Mouse (Mus musculus): ENCODE measurements around the gene Slc27a5. TPM values are rescaled to one million over a fixed set of nuclear protein-coding genes. Genes with fewer than 3 reads are reported as not detected.

Slc27a5 gene
- polyA plus RNA-seq, 1 experiment from 2014 or later = 0.37 TPM

DNA sequence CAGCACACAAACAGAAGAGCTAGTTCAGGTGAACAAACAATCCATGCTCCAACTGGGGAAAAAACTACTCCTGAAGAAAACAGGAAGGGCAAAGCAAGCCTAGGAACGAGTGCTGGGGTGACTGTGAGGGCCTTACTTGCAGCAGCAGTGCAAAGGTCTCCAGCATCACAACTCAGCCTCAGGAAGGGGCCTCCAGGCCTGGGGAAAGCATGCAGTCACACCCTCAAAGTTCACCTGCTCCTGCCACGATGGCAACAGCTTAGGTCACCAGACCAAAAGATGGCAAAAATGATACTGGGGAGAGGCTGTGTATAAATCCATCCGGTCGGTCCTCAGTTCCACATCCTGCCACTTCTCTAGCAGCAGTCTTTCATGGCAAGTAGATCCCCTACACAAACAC is 39.0 kb downstream of the Slc27a5 start:
- 83% methylated on average over 4 of the region's 4 CpGs for WGBS
- H3K4me1 ChIP-seq (ENCODE audit: control insufficient read depth, insufficient read depth, low read length) = no peaks in the 10 kb centered on the region

DNA sequence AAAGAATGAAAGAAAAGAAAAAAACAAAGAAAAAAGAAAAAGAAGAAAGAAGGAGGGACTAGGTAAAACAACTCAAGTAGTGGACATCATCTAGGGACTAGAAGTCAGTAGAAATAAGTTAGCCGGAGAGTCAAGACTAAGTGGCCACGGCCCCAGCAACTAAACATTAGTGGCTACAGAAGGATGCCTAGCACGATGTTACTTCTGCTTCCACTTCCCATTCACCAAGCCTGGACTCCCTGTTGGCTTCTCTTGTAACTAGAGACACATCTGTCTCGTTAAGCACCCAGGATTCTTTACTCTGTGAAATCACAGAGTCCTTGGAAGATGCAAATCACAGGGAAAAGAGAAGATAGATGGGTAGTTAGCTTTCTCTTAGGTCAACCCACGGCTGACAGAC is 40.5 kb downstream of the Slc27a5 start:
- Histone ChIP-seq H3K36me3 (ENCODE audit: control insufficient read depth, insufficient read depth, low read length) (no peaks in the 10 kb centered on the region), H3K9ac (replicated peaks; ENCODE audit: low read depth, low read length) (no peak overlapping the region), H3K4me1 (ENCODE audit: control insufficient read depth, insufficient read depth, low read length) (no peaks in the 10 kb centered on the region), H3K4me2 (ENCODE audit: low read depth, low read length) (no peak overlapping the region), H3K27me3 (ENCODE audit: control insufficient read depth, insufficient read depth, low read length) (no peaks in the 10 kb centered on the region), H3K4me3 (ENCODE audit: low read depth, low read length) (no peak overlapping the region), H3K9me3 (ENCODE audit: control insufficient read depth, low read length) (no peaks in the 10 kb centered on the region), H3K27ac (ENCODE audit: low read depth, low read length) (no peak overlapping the region)
- WGBS = 79% methylated on average over 5 of the region's 5 CpGs
- no peak for ATAC-seq (ENCODE audit: low read depth)

More for the DNA sequence above, 39.0 kb downstream of the Slc27a5 start:
- no peaks in the 10 kb centered on the region for H3K36me3 ChIP-seq (ENCODE audit: control insufficient read depth, insufficient read depth, low read length)
- no peak for ATAC-seq (ENCODE audit: low read depth)
- no peak overlapping the region for H3K27ac ChIP-seq (ENCODE audit: low read depth, low read length)
- H3K27me3 ChIP-seq (ENCODE audit: control insufficient read depth, insufficient read depth, low read length) = no peaks in the 10 kb centered on the region
- H3K4me2 ChIP-seq (ENCODE audit: low read depth, low read length) = no peak overlapping the region
- no peak overlapping the region for H3K9ac ChIP-seq (replicated peaks; ENCODE audit: low read depth, low read length)
- H3K4me3 ChIP-seq (ENCODE audit: low read depth, low read length) = no peak overlapping the region
- no peaks in the 10 kb centered on the region for H3K9me3 ChIP-seq (ENCODE audit: control insufficient read depth, low read length)

DNA sequence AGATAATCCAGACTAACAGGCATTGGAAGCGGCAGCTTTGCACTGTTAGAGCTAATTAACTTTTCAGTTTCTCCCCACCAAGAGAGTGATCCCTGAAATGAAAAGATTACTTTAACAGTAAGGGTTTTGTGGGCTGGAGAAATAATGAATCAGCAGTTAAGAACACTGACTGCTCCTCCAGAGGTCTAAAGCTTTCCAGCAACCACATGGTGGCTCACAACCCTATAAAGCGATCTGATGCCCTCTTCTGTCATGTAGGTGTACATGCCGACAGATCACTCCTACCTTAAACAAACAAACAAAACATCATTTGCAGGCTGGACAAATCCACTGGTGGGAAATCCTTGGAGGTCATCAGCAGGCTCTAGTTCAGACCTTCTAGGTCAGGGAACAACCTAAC is 43.1 kb downstream of the Slc27a5 start:
- no peaks in the 10 kb centered on the region for H3K27me3 ChIP-seq (ENCODE audit: control insufficient read depth, insufficient read depth, low read length)
- H3K9me3 ChIP-seq (ENCODE audit: control insufficient read depth, low read length) = no peaks in the 10 kb centered on the region
- no peak overlapping the region for H3K4me3 ChIP-seq (ENCODE audit: low read depth, low read length)
- no peak overlapping the region for H3K27ac ChIP-seq (ENCODE audit: low read depth, low read length)
- H3K4me1 ChIP-seq (ENCODE audit: control insufficient read depth, insufficient read depth, low read length) = peaks cover 4% of the 10 kb centered on the region; the same call in 1 of the 2 replicates
- H3K4me2 ChIP-seq (ENCODE audit: low read depth, low read length) = no peak overlapping the region
- no peaks in the 10 kb centered on the region for H3K36me3 ChIP-seq (ENCODE audit: control insufficient read depth, insufficient read depth, low read length)
- no peak overlapping the region for H3K9ac ChIP-seq (replicated peaks; ENCODE audit: low read depth, low read length)
- no peak for ATAC-seq (ENCODE audit: low read depth)
- WGBS = 64% methylated on average over 3 of the region's 3 CpGs

DNA sequence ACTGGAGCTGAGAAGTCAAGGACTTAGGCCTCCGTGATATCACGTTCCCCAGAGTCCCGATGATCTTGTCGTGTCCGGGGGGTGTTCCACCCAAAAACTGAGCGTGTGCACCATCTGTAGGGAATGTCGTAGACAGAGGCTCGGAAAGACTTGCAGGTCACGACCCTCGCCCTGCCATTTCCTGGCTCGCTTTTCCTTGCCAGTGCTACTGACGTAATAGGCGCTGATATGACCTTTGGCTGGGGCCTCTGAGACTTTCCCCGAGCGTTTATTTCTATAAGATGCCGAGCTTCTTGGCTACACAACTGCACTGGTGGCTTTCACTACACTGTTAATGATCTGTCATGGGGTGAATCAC is 48.1 kb downstream of the Slc27a5 start:
- peak overlapping the region; percentile 95 for H3K27ac ChIP-seq (ENCODE audit: low read depth, low read length)
- 7% methylated on average over 16 of the region's 16 CpGs for WGBS
- peak; percentile 10 for ATAC-seq (ENCODE audit: low read depth)

DNA sequence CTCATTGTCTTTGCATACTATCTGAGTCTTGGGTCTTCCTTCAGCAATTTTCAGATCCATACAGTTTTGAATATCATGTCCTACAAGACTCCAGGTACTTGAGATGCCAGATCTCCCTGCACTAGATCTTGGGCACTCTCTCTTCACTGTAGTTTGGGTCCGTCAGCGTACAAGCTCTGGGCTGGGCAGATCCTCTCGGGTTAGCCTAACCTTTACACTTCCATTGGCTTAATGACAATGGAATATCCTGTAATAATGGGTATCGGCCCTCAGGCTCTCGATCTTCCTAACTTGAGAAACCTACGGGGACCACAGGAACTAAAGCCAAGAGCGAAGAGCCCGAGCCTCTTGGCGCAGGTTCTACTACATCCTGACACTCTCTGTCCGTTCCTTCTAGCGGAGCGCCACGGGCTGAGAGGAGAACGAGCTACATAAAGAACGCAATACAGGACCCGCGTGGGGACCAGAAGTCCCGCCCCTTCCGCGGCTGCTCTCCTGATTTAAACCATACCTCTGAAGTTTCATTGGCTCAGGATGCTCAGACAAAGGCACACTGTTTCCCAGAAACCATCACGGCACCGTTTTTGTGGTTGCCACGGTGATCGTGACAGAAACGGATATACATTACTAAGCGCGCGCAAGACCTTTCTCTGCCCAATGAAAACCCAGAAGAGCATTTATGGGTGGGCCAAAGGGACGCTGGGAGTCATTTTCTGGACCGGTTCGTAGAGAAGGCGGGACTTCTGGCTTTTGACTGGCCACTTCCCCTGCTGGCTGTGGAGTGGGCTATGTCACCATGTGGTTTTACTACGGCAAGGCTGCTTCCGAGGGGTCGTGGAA is 48.7 kb downstream of the Slc27a5 start:
- 9% methylated on average over 35 of the region's 35 CpGs for WGBS
- Histone ChIP-seq H3K9ac (replicated peaks; ENCODE audit: low read depth, low read length) (peak overlapping the region; percentile 70), H3K27ac (ENCODE audit: low read depth, low read length) (peak overlapping the region; percentile 95), H3K4me3 (ENCODE audit: low read depth, low read length) (peak overlapping the region; percentile 47), H3K36me3 (ENCODE audit: control insufficient read depth, insufficient read depth, low read length) (no peaks in the 10 kb centered on the region), H3K4me2 (ENCODE audit: low read depth, low read length) (peak overlapping the region; percentile 90), H3K4me1 (ENCODE audit: control insufficient read depth, insufficient read depth, low read length) (peaks cover 7% of the 10 kb centered on the region), H3K9me3 (ENCODE audit: control insufficient read depth, low read length) (no peaks in the 10 kb centered on the region), H3K27me3 (ENCODE audit: control insufficient read depth, insufficient read depth, low read length) (no peaks in the 10 kb centered on the region)
- ATAC-seq (ENCODE audit: low read depth) = peak; percentile 98

More for the DNA sequence above, 48.1 kb downstream of the Slc27a5 start:
- Histone ChIP-seq H3K9ac (replicated peaks; ENCODE audit: low read depth, low read length) (peak overlapping the region; percentile 70), H3K4me2 (ENCODE audit: low read depth, low read length) (peak overlapping the region; percentile 90), H3K27me3 (ENCODE audit: control insufficient read depth, insufficient read depth, low read length) (no peaks in the 10 kb centered on the region), H3K36me3 (ENCODE audit: control insufficient read depth, insufficient read depth, low read length) (no peaks in the 10 kb centered on the region), H3K4me3 (ENCODE audit: low read depth, low read length) (peak overlapping the region; percentile 47), H3K9me3 (ENCODE audit: control insufficient read depth, low read length) (no peaks in the 10 kb centered on the region), H3K4me1 (ENCODE audit: control insufficient read depth, insufficient read depth, low read length) (peaks cover 7% of the 10 kb centered on the region)

DNA sequence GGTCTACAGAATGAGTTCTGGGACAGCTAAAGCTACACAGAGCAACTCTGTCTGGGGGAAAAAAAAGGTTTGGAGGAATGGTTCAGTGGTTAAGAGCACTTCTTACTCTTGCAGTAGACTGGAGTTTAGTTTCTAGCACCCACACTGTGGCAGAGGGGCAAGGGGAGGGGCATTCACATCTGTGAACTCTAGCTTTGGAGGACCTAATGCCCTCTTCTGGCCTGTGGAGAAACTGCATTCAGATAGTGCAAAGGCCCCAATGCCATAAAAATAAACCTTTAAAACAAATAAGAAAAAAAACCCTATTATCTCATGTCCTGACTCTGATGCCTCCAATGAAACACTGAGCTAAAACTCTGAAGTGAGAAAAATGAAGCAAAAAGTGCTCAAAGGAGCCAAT is 54.5 kb downstream of the Slc27a5 start:
- no peak overlapping the region for H3K4me3 ChIP-seq (ENCODE audit: low read depth, low read length)
- H3K4me2 ChIP-seq (ENCODE audit: low read depth, low read length) = no peak overlapping the region
- no peaks in the 10 kb centered on the region for H3K27me3 ChIP-seq (ENCODE audit: control insufficient read depth, insufficient read depth, low read length)
- no peaks in the 10 kb centered on the region for H3K9me3 ChIP-seq (ENCODE audit: control insufficient read depth, low read length)
- ATAC-seq (ENCODE audit: low read depth) = no peak
- H3K36me3 ChIP-seq (ENCODE audit: control insufficient read depth, insufficient read depth, low read length) = no peaks in the 10 kb centered on the region
- no peak overlapping the region for H3K9ac ChIP-seq (replicated peaks; ENCODE audit: low read depth, low read length)
- no peak overlapping the region for H3K27ac ChIP-seq (ENCODE audit: low read depth, low read length)
- H3K4me1 ChIP-seq (ENCODE audit: control insufficient read depth, insufficient read depth, low read length) = no peaks in the 10 kb centered on the region

DNA sequence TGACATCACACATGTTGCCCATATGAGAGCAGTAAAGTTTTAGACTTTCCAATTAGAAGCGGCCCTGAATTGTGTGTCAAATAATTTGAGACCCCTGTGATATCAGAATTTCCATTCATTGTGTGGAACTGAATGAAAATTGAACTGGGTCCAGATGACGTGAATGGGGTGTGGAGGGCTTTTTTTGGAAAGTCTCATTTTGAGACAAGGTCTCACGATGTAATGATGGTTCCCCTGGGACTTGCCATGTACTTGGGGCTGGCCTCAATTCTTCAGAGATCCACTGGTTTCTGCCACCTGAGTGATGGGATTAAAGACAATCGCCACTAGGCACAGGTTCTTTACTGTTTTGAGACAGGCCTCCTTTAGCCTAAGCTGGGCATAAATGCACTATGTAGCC is 57.4 kb downstream of the Slc27a5 start:
- no peaks in the 10 kb centered on the region for H3K36me3 ChIP-seq (ENCODE audit: control insufficient read depth, insufficient read depth, low read length)
- H3K9me3 ChIP-seq (ENCODE audit: control insufficient read depth, low read length) = no peaks in the 10 kb centered on the region
- WGBS = 90% methylated on average over 4 of the region's 4 CpGs
- H3K4me2 ChIP-seq (ENCODE audit: low read depth, low read length) = no peak overlapping the region
- H3K27me3 ChIP-seq (ENCODE audit: control insufficient read depth, insufficient read depth, low read length) = no peaks in the 10 kb centered on the region
- H3K4me3 ChIP-seq (ENCODE audit: low read depth, low read length) = no peak overlapping the region
- no peak overlapping the region for H3K9ac ChIP-seq (replicated peaks; ENCODE audit: low read depth, low read length)
- no peak overlapping the region for H3K27ac ChIP-seq (ENCODE audit: low read depth, low read length)
- ATAC-seq (ENCODE audit: low read depth) = no peak
- H3K4me1 ChIP-seq (ENCODE audit: control insufficient read depth, insufficient read depth, low read length) = no peaks in the 10 kb centered on the region

Other genes with a start within 250 kb of the Slc27a5 start
- 28.5 and 30.3 TPM in 2 replicates for gene Zscan18, start 194.6 kb downstream of the Slc27a5 start, polyA plus RNA-seq (2014; fragmentation: Nextera tagmentation; extraction: Ambion mirVana)
- gene Zfp329, start 179.3 kb downstream of the Slc27a5 start, polyA plus RNA-seq (2014; fragmentation: Nextera tagmentation; extraction: Ambion mirVana) = 41.0 and 42.6 TPM in 2 replicates
- 24.1 and 27.7 TPM in 2 replicates for gene Zfp110, start 163.4 kb downstream of the Slc27a5 start, polyA plus RNA-seq (2014; fragmentation: Nextera tagmentation; extraction: Ambion mirVana)
- 7.4 and 7.9 TPM in 2 replicates for gene Zfp128, start 117.0 kb downstream of the Slc27a5 start, polyA plus RNA-seq (2014; fragmentation: Nextera tagmentation; extraction: Ambion mirVana)
- gene Zscan22, start 100.4 kb downstream of the Slc27a5 start, polyA plus RNA-seq (2014; fragmentation: Nextera tagmentation; extraction: Ambion mirVana) = 13.2 and 13.6 TPM in 2 replicates
- 687 and 695 TPM in 2 replicates for gene Rps5, start 75.9 kb downstream of the Slc27a5 start, polyA plus RNA-seq (2014; fragmentation: Nextera tagmentation; extraction: Ambion mirVana)
- gene Rnf225, start 70.8 kb downstream of the Slc27a5 start, polyA plus RNA-seq (2014; fragmentation: Nextera tagmentation; extraction: Ambion mirVana) = 0.68 and 1.3 TPM in 2 replicates
- 10.6 and 12.7 TPM in 2 replicates for gene Zfp324, start 32.4 kb downstream of the Slc27a5 start, polyA plus RNA-seq (2014; fragmentation: Nextera tagmentation; extraction: Ambion mirVana)
- 9.8 and 10.3 TPM in 2 replicates for gene Zfp446, start 20.3 kb downstream of the Slc27a5 start, polyA plus RNA-seq (2014; fragmentation: Nextera tagmentation; extraction: Ambion mirVana)
- gene Trim28, start 922 bp upstream of the Slc27a5 start, polyA plus RNA-seq (2014; fragmentation: Nextera tagmentation; extraction: Ambion mirVana) = 251 and 280 TPM in 2 replicates
- 36.0 and 40.5 TPM in 2 replicates for gene Zbtb45, start 11.8 kb upstream of the Slc27a5 start, polyA plus RNA-seq (2014; fragmentation: Nextera tagmentation; extraction: Ambion mirVana)
- 196 and 199 TPM in 2 replicates for gene Chmp2a, start 36.6 kb upstream of the Slc27a5 start, polyA plus RNA-seq (2014; fragmentation: Nextera tagmentation; extraction: Ambion mirVana)
- 142 and 146 TPM in 2 replicates for gene Ube2m, start 40.1 kb upstream of the Slc27a5 start, polyA plus RNA-seq (2014; fragmentation: Nextera tagmentation; extraction: Ambion mirVana)
- 8.4 and 9.0 TPM in 2 replicates for gene Mzf1, start 56.6 kb upstream of the Slc27a5 start, polyA plus RNA-seq (2014; fragmentation: Nextera tagmentation; extraction: Ambion mirVana)
- gene Vmn1r85, start 97.0 kb upstream of the Slc27a5 start, polyA plus RNA-seq (2014; fragmentation: Nextera tagmentation; extraction: Ambion mirVana) = 0.06 and 0.17 TPM in 2 replicates
- not detected in 2 replicates for gene Vmn1r86, start 121.7 kb upstream of the Slc27a5 start, polyA plus RNA-seq (2014; fragmentation: Nextera tagmentation; extraction: Ambion mirVana)
- gene Vmn1r87, start 142.0 kb upstream of the Slc27a5 start, polyA plus RNA-seq (2014; fragmentation: Nextera tagmentation; extraction: Ambion mirVana) = not detected in 2 replicates
- gene Vmn1r88, start 161.4 kb upstream of the Slc27a5 start, polyA plus RNA-seq (2014; fragmentation: Nextera tagmentation; extraction: Ambion mirVana) = not detected in 2 replicates
- not detected in 2 replicates for gene Vmn1r89, start 214.8 kb upstream of the Slc27a5 start, polyA plus RNA-seq (2014; fragmentation: Nextera tagmentation; extraction: Ambion mirVana)

All from neural tube, embryonic 14.5 days (tissue).